Mouse (Mus musculus) lung, embryonic 16.5 days (tissue): ENCODE results near the gene Srek1. TPM values are rescaled to one million over a fixed set of nuclear protein-coding genes. Genes with fewer than 3 reads are reported as not detected.

ENCODE experiments used
- ATAC-seq: fragments of 200-750 bp; cut with Nextera tagmentation; 2 replicates; pipeline ENCODE4 v1.8.0; 2017; ENCODE audit warnings: low read depth, mild to moderate bottlenecking, moderate library complexity
- H3K27ac ChIP-seq: fragments of 300-500 bp; sonication (generic); 2 replicates; pipeline ENCODE4 v1.5.1; 2014; ENCODE audit warnings: mild to moderate bottlenecking, control low read depth, low read length
- H3K27me3 ChIP-seq: fragments of 300-500 bp; sonication (generic); 2 replicates; pipeline ENCODE4 v1.6.1; 2014; ENCODE audit warnings: low read depth, low read length, mixed read lengths; ENCODE audit not compliant: control insufficient read depth, insufficient read depth
- H3K36me3 ChIP-seq: fragments of 300-500 bp; sonication (generic); 2 replicates; pipeline ENCODE4 v1.6.1; 2014; ENCODE audit warnings: low read length; ENCODE audit not compliant: control insufficient read depth, insufficient read depth
- H3K4me1 ChIP-seq: fragments of 300-500 bp; sonication (generic); replicated peaks from 2 replicates; pipeline ENCODE4 v1.6.1; 2014; ENCODE audit warnings: low read length, mixed read lengths; ENCODE audit not compliant: control insufficient read depth, insufficient read depth
- H3K4me2 ChIP-seq: fragments of 300-500 bp; sonication (generic); 2 replicates; pipeline ENCODE4 v1.6.1; 2014; ENCODE audit warnings: low read depth, low read length, control low read depth
- H3K4me3 ChIP-seq: fragments of 300-500 bp; sonication (generic); 2 replicates; pipeline ENCODE4 v1.5.1; 2014; ENCODE audit warnings: mild to moderate bottlenecking, low read length, control low read depth
- H3K9ac ChIP-seq: fragments of 300-500 bp; sonication (generic); 2 replicates; pipeline ENCODE4 v1.6.1; 2014; ENCODE audit warnings: low read length, control low read depth
- H3K9me3 ChIP-seq: fragments of 300-500 bp; sonication (generic); 2 replicates; pipeline ENCODE4 v1.6.1; 2016; ENCODE audit warnings: low read length; ENCODE audit not compliant: control insufficient read depth
- WGBS: fragments of 180-500 bp; shearing (Covaris S2); extraction: QIAGEN DNeasy Blood & Tissue Kit; methylation state at CpG from one replicate; pipeline ENCODE4 v1.1.7; 2014; 5-methylcytosine and 5-hydroxymethylcytosine counted together
- polyA plus RNA-seq: library from polyadenylated mRNA; unstranded; fragments of >200 nt; fragmentation: Nextera tagmentation; extraction: Ambion mirVana; gene quantifications from 2 replicates; pipeline ENCODE4 v1.2.1, GENCODE M21; 2015

The Srek1 gene
- polyA plus RNA-seq, 1 experiment from 2014 or later = 72.1 TPM

GRCm38 (mm10) chr13:103745688-103746087 lies 28.7 kb downstream of the Srek1 start:
- no peak overlapping the region for H3K27ac ChIP-seq
- no peaks in the 10 kb centered on the region for H3K9me3 ChIP-seq
- WGBS = 87% methylated on average over 2 of the region's 2 CpGs
- no peaks in the 10 kb centered on the region for H3K27me3 ChIP-seq
- no peaks in the 10 kb centered on the region for H3K4me1 ChIP-seq
- no peak overlapping the region for H3K9ac ChIP-seq
- no peak overlapping the region for H3K4me2 ChIP-seq
- H3K4me3 ChIP-seq = no peak overlapping the region
- peaks cover 50% of the 10 kb centered on the region for H3K36me3 ChIP-seq
- no peak for ATAC-seq

GRCm38 (mm10) chr13:103745160-103745559 lies 29.2 kb downstream of the Srek1 start:
- Histone ChIP-seq H3K4me3 (no peak overlapping the region), H3K27ac (no peak overlapping the region), H3K4me2 (no peak overlapping the region), H3K4me1 (no peaks in the 10 kb centered on the region), H3K27me3 (no peaks in the 10 kb centered on the region), H3K9me3 (no peaks in the 10 kb centered on the region), H3K9ac (no peak overlapping the region), H3K36me3 (peaks cover 48% of the 10 kb centered on the region)
- no peak for ATAC-seq
- 91% methylated on average over 4 of the region's 4 CpGs for WGBS

GRCm38 (mm10) chr13:103735330-103736007 lies 38.9 kb downstream of the Srek1 start:
- H3K4me2 ChIP-seq = no peak overlapping the region
- no peak overlapping the region for H3K4me3 ChIP-seq
- no peaks in the 10 kb centered on the region for H3K4me1 ChIP-seq
- no peak overlapping the region for H3K9ac ChIP-seq
- H3K27ac ChIP-seq = no peak overlapping the region
- no peak for ATAC-seq
- H3K36me3 ChIP-seq = peaks cover 15% of the 10 kb centered on the region
- whole genome bisulfite sequencing = 83% methylated on average over 5 of the region's 5 CpGs
- no peaks in the 10 kb centered on the region for H3K27me3 ChIP-seq
- no peaks in the 10 kb centered on the region for H3K9me3 ChIP-seq

- WGBS = 72% methylated on average over 2 of the region's 2 CpGs
- no peaks in the 10 kb centered on the region for H3K27me3 ChIP-seq
- H3K4me1 ChIP-seq = no peaks in the 10 kb centered on the region
Measured at GRCm38 (mm10) chr13:103726872-103727271, 47.5 kb downstream of the Srek1 start.

DNA sequence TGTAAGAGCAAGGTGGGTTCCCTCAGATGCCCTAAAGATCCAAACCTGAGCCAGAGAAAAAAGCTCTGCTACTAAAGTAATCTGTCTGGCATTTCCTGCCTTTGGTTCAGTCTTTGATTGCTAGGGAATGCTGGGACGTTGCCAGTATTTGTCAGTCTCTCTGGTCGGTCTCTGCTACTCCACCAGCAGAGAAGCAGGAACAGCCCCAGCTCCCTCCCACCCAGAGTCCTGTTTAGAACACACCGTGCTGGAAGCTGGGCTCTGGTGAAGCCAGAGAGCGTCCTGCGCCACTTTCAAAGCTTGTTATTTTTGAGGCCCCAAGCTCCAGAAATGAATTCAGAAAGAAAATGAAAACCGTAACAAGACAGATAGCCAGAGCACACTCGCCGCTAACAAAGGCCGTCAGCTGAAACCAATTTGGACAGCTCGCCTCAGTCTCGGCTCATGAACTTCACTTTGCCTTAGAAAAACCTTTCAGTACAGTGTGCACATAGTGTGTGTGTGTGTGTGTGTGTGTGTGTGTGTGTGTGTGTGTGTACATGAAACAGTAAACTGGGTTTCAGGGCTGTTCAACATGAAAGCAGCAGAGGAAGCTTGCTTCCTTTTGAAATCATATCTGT lies 62.9 kb downstream of the Srek1 start:
- H3K27ac ChIP-seq = peak overlapping the region; percentile 41
- peak overlapping the region; percentile 31 for H3K4me2 ChIP-seq
- no peak overlapping the region for H3K4me3 ChIP-seq
- H3K27me3 ChIP-seq = no peaks in the 10 kb centered on the region
- WGBS = 45% methylated on average over 11 of the region's 11 CpGs
- no peaks in the 10 kb centered on the region for H3K9me3 ChIP-seq
- peak; percentile 87 for ATAC-seq
- H3K9ac ChIP-seq = peak overlapping the region; percentile 37; the same call in 1 of the 2 replicates
- H3K4me1 ChIP-seq = peaks cover 3% of the 10 kb centered on the region; the same call in 1 of the 2 replicates
- H3K36me3 ChIP-seq = no peaks in the 10 kb centered on the region

More at GRCm38 (mm10) chr13:103726872-103727271, 47.5 kb downstream of the Srek1 start:
- ATAC-seq = no peak
- Histone ChIP-seq H3K9me3 (no peaks in the 10 kb centered on the region), H3K4me2 (no peak overlapping the region), H3K9ac (no peak overlapping the region), H3K36me3 (no peaks in the 10 kb centered on the region), H3K27ac (no peak overlapping the region), H3K4me3 (no peak overlapping the region)

DNA sequence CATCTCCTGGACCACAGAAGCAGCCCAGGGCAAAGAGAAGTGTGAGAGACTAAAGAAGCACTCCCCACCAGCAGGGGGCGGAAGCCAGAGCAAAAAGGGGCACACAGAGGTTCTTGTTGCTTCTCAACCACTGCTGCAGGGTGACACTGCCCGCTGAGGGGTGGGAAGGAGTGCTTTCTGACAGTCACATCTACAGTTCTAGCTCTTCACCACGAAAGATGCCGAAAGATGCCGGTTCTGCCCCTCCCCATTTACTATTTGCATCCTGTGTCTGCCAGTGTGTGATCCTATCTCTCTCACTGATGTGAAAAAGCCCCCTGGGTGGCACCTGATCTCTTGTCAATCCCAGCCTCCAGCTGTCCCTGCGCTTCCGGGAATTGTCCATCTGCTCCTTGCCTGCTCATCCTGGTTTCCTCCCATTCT lies 64.0 kb downstream of the Srek1 start:
- no peak overlapping the region for H3K4me3 ChIP-seq
- WGBS = 41% methylated on average over 7 of the region's 7 CpGs
- no peak overlapping the region for H3K4me2 ChIP-seq
- no peaks in the 10 kb centered on the region for H3K27me3 ChIP-seq
- peaks cover 3% of the 10 kb centered on the region; the same call in 1 of the 2 replicates for H3K4me1 ChIP-seq
- H3K9ac ChIP-seq = no peak overlapping the region
- peak; percentile 47; the same call in 1 of the 2 replicates for ATAC-seq
- no peaks in the 10 kb centered on the region for H3K36me3 ChIP-seq
- no peak overlapping the region for H3K27ac ChIP-seq
- H3K9me3 ChIP-seq = no peaks in the 10 kb centered on the region

GRCm38 (mm10) chr13:103705436-103705978 lies 68.9 kb downstream of the Srek1 start:
- no peaks in the 10 kb centered on the region for H3K9me3 ChIP-seq
- H3K27ac ChIP-seq = no peak overlapping the region
- no peaks in the 10 kb centered on the region for H3K36me3 ChIP-seq
- 68% methylated on average over 6 of the region's 6 CpGs for whole genome bisulfite sequencing
- no peak overlapping the region for H3K4me3 ChIP-seq
- no peak overlapping the region for H3K4me2 ChIP-seq
- no peaks in the 10 kb centered on the region for H3K27me3 ChIP-seq
- no peaks in the 10 kb centered on the region for H3K4me1 ChIP-seq
- ATAC-seq = no peak
- no peak overlapping the region for H3K9ac ChIP-seq

DNA sequence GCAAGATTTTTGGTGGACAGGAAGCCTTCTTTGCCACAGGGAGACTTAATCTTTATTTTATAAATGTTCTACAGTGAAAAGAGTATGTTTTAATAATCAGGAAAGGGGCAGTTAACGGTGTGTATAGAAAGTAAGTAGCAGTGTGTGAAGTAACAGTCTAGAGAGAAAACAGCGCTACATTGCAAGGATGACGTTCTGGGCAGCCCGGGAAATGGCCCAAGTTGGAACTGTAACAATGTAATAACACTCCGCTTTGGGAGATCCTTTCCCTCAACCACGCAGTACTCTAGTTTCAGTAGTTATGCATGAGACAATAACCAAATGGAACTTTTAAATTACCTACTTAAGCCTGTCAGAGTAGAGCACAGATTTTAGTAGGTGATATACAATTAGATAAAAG lies 70.6 kb downstream of the Srek1 start:
- H3K4me1 ChIP-seq = no peaks in the 10 kb centered on the region
- no peaks in the 10 kb centered on the region for H3K27me3 ChIP-seq
- 0 out of 2 replicates have a peak, but pooled peaks have one; percentile 52 for ATAC-seq
- no peaks in the 10 kb centered on the region for H3K9me3 ChIP-seq
- no peak overlapping the region for H3K9ac ChIP-seq
- no peak overlapping the region for H3K27ac ChIP-seq
- no peak overlapping the region for H3K4me3 ChIP-seq
- 50% methylated on average over 6 of the region's 6 CpGs for WGBS
- H3K36me3 ChIP-seq = no peaks in the 10 kb centered on the region
- H3K4me2 ChIP-seq = no peak overlapping the region

DNA sequence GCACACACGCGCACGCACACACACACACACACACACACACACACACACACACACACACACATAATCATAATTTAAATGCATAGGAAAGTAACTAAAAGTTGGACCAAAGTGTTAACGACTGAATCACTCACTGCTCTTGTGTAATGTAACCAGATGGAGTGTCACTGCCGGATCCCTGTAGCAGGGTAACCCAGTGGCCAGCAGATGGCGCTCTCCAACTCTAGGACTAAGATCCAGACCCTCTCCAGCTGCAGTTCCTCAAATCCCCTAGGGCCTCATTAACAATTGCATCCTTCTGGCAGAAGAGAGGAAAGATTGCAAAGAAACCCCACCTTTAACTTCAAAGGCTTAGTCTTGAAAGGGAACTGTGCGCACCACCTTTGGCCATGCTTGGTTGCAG lies 71.0 kb downstream of the Srek1 start:
- ATAC-seq = peak; percentile 92
- no peak overlapping the region for H3K4me3 ChIP-seq

More for the DNA sequence above, 71.0 kb downstream of the Srek1 start:
- Histone ChIP-seq H3K27me3 (no peaks in the 10 kb centered on the region), H3K9ac (no peak overlapping the region), H3K4me2 (no peak overlapping the region), H3K4me1 (no peaks in the 10 kb centered on the region), H3K36me3 (no peaks in the 10 kb centered on the region), H3K9me3 (no peaks in the 10 kb centered on the region), H3K27ac (no peak overlapping the region)
- WGBS = 35% methylated on average over 7 of the region's 7 CpGs
